Mouse (Mus musculus): ENCODE measurements around the gene Polr2e. TPM values are rescaled to one million over a fixed set of nuclear protein-coding genes. Genes with fewer than 3 reads are reported as not detected.

Polr2e gene
- polyA plus RNA-seq (2021; fragmentation: Nextera tagmentation): 196 and 262 TPM in 2 replicates
- long read RNA-seq, experiment 1, transcript Polr2e-201 (7 exons, 1,148 nt): major isoform, 228 of 243 reads
- long read RNA-seq, experiment 1, partial matches to known transcripts: 1 of 243 reads
- long read RNA-seq, experiment 1, other reads (novel, unspliced or antisense): 12 of 243 reads
- long read RNA-seq, experiment 2, transcript Polr2e-201 (7 exons, 1,148 nt): major isoform, 243 of 269 reads
- long read RNA-seq, experiment 2, partial matches to known transcripts: 18 of 269 reads
- long read RNA-seq, experiment 2, other reads (novel, unspliced or antisense): 7 of 269 reads

GRCm38 (mm10) chr10:80039559-80039979 is at the start of gene Polr2e:
TSS of gene Polr2e (minus strand) at chr10:80039795.

GRCm38 (mm10) chr10:80047041-80047565 is 7.5 kb upstream of the Polr2e start, which contains the start of gene Gpx4:
TSS of gene Gpx4 (plus strand) at chr10:80047166.

GRCm38 (mm10) chr10:80016511-80016910 is 23.1 kb downstream of the Polr2e start, which contains the start of gene Arhgap45:
TSS of gene Arhgap45 (plus strand) at chr10:80016653.

GRCm38 (mm10) chr10:79996272-79997033 is 43.1 kb downstream of the Polr2e start, which contains the start of gene Abca7:
TSS of gene Abca7 (plus strand) at chr10:79996494.

GRCm38 (mm10) chr10:79988506-79989271 is 50.9 kb downstream of the Polr2e start, which contains the start of gene Cnn2:
TSS of gene Cnn2 (plus strand) at chr10:79988584.

Other genes starting within 250 kb of the Polr2e start
- gene Prss57, start 248.8 kb downstream of the Polr2e start, polyA plus RNA-seq (2021; fragmentation: Nextera tagmentation): 1.1 and 2.3 TPM in 2 replicates
- 53.6 and 165 TPM in 2 replicates for gene Palm, start 246.2 kb downstream of the Polr2e start, polyA plus RNA-seq (2021; fragmentation: Nextera tagmentation)
- 0.13 and 0.25 TPM in 2 replicates for gene Misp, start 218.8 kb downstream of the Polr2e start, polyA plus RNA-seq (2021; fragmentation: Nextera tagmentation)
- gene Ptbp1, start 185.4 kb downstream of the Polr2e start, polyA plus RNA-seq (2021; fragmentation: Nextera tagmentation): 15.2 and 16.7 TPM in 2 replicates
- 5.8 and 7.2 TPM in 2 replicates for gene Prtn3, start 165.3 kb downstream of the Polr2e start, polyA plus RNA-seq (2021; fragmentation: Nextera tagmentation)
- gene Plppr3, start 165.2 kb downstream of the Polr2e start, polyA plus RNA-seq (2021; fragmentation: Nextera tagmentation): 33.9 and 47.5 TPM in 2 replicates
- gene Elane, start 153.5 kb downstream of the Polr2e start, polyA plus RNA-seq (2021; fragmentation: Nextera tagmentation): not detected in 2 replicates
- gene Cfd, start 148.9 kb downstream of the Polr2e start, polyA plus RNA-seq (2021; fragmentation: Nextera tagmentation): not detected in 2 replicates
- gene Med16, start 130.9 kb downstream of the Polr2e start, polyA plus RNA-seq (2021; fragmentation: Nextera tagmentation): 30.8 and 51.7 TPM in 2 replicates
- not detected in 2 replicates for gene Gm26602, start 128.9 kb downstream of the Polr2e start, polyA plus RNA-seq (2021; fragmentation: Nextera tagmentation)
- 4.6 and 5.7 TPM in 2 replicates for gene Kiss1r, start 122.8 kb downstream of the Polr2e start, polyA plus RNA-seq (2021; fragmentation: Nextera tagmentation)
- gene R3hdm4, start 118.6 kb downstream of the Polr2e start, polyA plus RNA-seq (2021; fragmentation: Nextera tagmentation): 220 and 307 TPM in 2 replicates
- 1.3 and 1.9 TPM in 2 replicates for gene Arid3a, start 112.8 kb downstream of the Polr2e start, polyA plus RNA-seq (2021; fragmentation: Nextera tagmentation)
- gene Wdr18, start 79.6 kb downstream of the Polr2e start, polyA plus RNA-seq (2021; fragmentation: Nextera tagmentation): 71.4 and 97.3 TPM in 2 replicates
- gene Grin3b, start 69.1 kb downstream of the Polr2e start, polyA plus RNA-seq (2021; fragmentation: Nextera tagmentation): 0.11 and 0.25 TPM in 2 replicates
- 15.5 and 16.3 TPM in 2 replicates for gene Tmem259, start 55.5 kb downstream of the Polr2e start, polyA plus RNA-seq (2021; fragmentation: Nextera tagmentation)
- 9.0 and 11.4 TPM in 2 replicates for gene Cnn2, start 51.2 kb downstream of the Polr2e start, polyA plus RNA-seq (2021; fragmentation: Nextera tagmentation)
- 1.4 and 1.5 TPM in 2 replicates for gene Abca7, start 43.3 kb downstream of the Polr2e start, polyA plus RNA-seq (2021; fragmentation: Nextera tagmentation)
- gene Arhgap45, start 23.1 kb downstream of the Polr2e start, polyA plus RNA-seq (2021; fragmentation: Nextera tagmentation): 1.1 and 1.3 TPM in 2 replicates
- gene Gpx4, start 7.4 kb upstream of the Polr2e start, polyA plus RNA-seq (2021; fragmentation: Nextera tagmentation): 1,067 and 1,120 TPM in 2 replicates
- gene Sbno2, start 65.8 kb upstream of the Polr2e start, polyA plus RNA-seq (2021; fragmentation: Nextera tagmentation): 2.7 and 3.4 TPM in 2 replicates
- gene Stk11, start 76.0 kb upstream of the Polr2e start, polyA plus RNA-seq (2021; fragmentation: Nextera tagmentation): 13.1 and 20.8 TPM in 2 replicates
- gene Atp5d, start 98.8 kb upstream of the Polr2e start, polyA plus RNA-seq (2021; fragmentation: Nextera tagmentation): 898 and 915 TPM in 2 replicates
- gene Cbarp, start 101.0 kb upstream of the Polr2e start, polyA plus RNA-seq (2021; fragmentation: Nextera tagmentation): 43.4 and 61.5 TPM in 2 replicates
- 4.7 and 33.2 TPM in 2 replicates for gene Midn, start 108.5 kb upstream of the Polr2e start, polyA plus RNA-seq (2021; fragmentation: Nextera tagmentation)
- 150 and 175 TPM in 2 replicates for gene Cirbp, start 126.2 kb upstream of the Polr2e start, polyA plus RNA-seq (2021; fragmentation: Nextera tagmentation)
- 10.2 and 10.3 TPM in 2 replicates for gene 1600002K03Rik, start 133.1 kb upstream of the Polr2e start, polyA plus RNA-seq (2021; fragmentation: Nextera tagmentation)
- 4.3 and 7.8 TPM in 2 replicates for gene Efna2, start 139.7 kb upstream of the Polr2e start, polyA plus RNA-seq (2021; fragmentation: Nextera tagmentation)
- 21.6 and 22.7 TPM in 2 replicates for gene Mum1, start 186.6 kb upstream of the Polr2e start, polyA plus RNA-seq (2021; fragmentation: Nextera tagmentation)
- 803 and 960 TPM in 2 replicates for gene Ndufs7, start 209.3 kb upstream of the Polr2e start, polyA plus RNA-seq (2021; fragmentation: Nextera tagmentation)
- 42.8 and 50.7 TPM in 2 replicates for gene Gamt, start 221.2 kb upstream of the Polr2e start, polyA plus RNA-seq (2021; fragmentation: Nextera tagmentation)
- 3.4 and 7.6 TPM in 2 replicates for gene Dazap1, start 221.7 kb upstream of the Polr2e start, polyA plus RNA-seq (2021; fragmentation: Nextera tagmentation)